Mouse (Mus musculus) liver, postnatal 0 days (tissue): ENCODE measurements around the gene Dnttip2. TPM values are rescaled to one million over a fixed set of nuclear protein-coding genes. Genes with fewer than 3 reads are reported as not detected.

ENCODE experiments used
- ATAC-seq: fragments of 200-750 bp; cut with Nextera tagmentation; 2 replicates; pipeline ENCODE4 v1.8.0; 2017; ENCODE audit warnings: mild to moderate bottlenecking, moderate library complexity
- DNase-seq: peaks from one replicate; pipeline ENCODE4 v3.0.0-alpha.2; 2016
- H3K27ac ChIP-seq: fragments of 300-500 bp; sonication (generic); 2 replicates; pipeline ENCODE4 v1.5.1; 2014; ENCODE audit warnings: antibody characterized with exemption, moderate library complexity, mild to moderate bottlenecking, low read depth
- H3K27me3 ChIP-seq: fragments of 300-500 bp; sonication (generic); 2 replicates; pipeline ENCODE4 v1.6.1; 2014; ENCODE audit warnings: low read length, control low read depth, mixed read lengths; ENCODE audit not compliant: insufficient read depth
- H3K36me3 ChIP-seq: fragments of 300-500 bp; sonication (generic); replicated peaks from 2 replicates; pipeline ENCODE4 v1.6.1; 2014; ENCODE audit warnings: mild to moderate bottlenecking, control low read depth, low read length, moderate library complexity, mixed read lengths; ENCODE audit not compliant: insufficient read depth
- H3K4me1 ChIP-seq: fragments of 300-500 bp; sonication (generic); 2 replicates; pipeline ENCODE4 v1.6.1; 2014; ENCODE audit warnings: antibody characterized with exemption, mild to moderate bottlenecking, control low read depth; ENCODE audit not compliant: insufficient read depth
- H3K4me2 ChIP-seq: fragments of 300-500 bp; sonication (generic); 2 replicates; pipeline ENCODE4 v1.6.1; 2014; ENCODE audit warnings: low read depth, mild to moderate bottlenecking, low read length, moderate library complexity, mixed read lengths
- H3K4me3 ChIP-seq: fragments of 300-500 bp; sonication (generic); 2 replicates; pipeline ENCODE4 v1.5.1; 2014; ENCODE audit warnings: low read depth, low read length
- H3K9ac ChIP-seq: fragments of 300-500 bp; sonication (generic); replicated peaks from 2 replicates; pipeline ENCODE4 v1.6.1; 2014; ENCODE audit warnings: mild to moderate bottlenecking, moderate library complexity
- H3K9me3 ChIP-seq: fragments of 300-500 bp; sonication (generic); 2 replicates; pipeline ENCODE4 v1.6.1; 2016; ENCODE audit warnings: mild to moderate bottlenecking, control low read depth, low read length, mixed read lengths
- CTCF ChIP-seq: sonication (generic); IDR thresholded peaks from 2 replicates; pipeline ENCODE4 v1.5.1; 2016; ENCODE audit warnings: antibody characterized with exemption, low read depth
- EP300 ChIP-seq: IDR thresholded peaks from 2 replicates; pipeline ENCODE4 v1.6.1; 2016; ENCODE audit warnings: antibody characterized with exemption, low read depth, mild to moderate bottlenecking
- WGBS: fragments of 180-500 bp; shearing (Covaris S2); extraction: QIAGEN DNeasy Blood & Tissue Kit; methylation state at CpG from one replicate; pipeline ENCODE4 v1.1.7; 2014; ENCODE audit not compliant: insufficient replicate concordance; 5-methylcytosine and 5-hydroxymethylcytosine counted together
- polyA plus RNA-seq: library from polyadenylated mRNA; unstranded; fragments of >200 nt; fragmentation: Nextera tagmentation; extraction: Ambion mirVana; gene quantifications from 2 replicates; pipeline ENCODE4 v1.2.1, GENCODE M21; 2015

The Dnttip2 gene
- polyA plus RNA-seq, 1 experiment from 2014 or later: 25.3 TPM

GRCm38 (mm10) chr3:122245215-122245877, 28.8 kb upstream of the Dnttip2 start, which contains the start of gene Gclm:
Gclm (plus strand) TSS chr3:122245557.
- Histone ChIP-seq H3K9ac (peak within 1 kb of the TSS; percentile 97), H3K4me2 (peak within 1 kb of the TSS; percentile 67), H3K36me3 (peaks cover 5% of the 10 kb centered on the region; the same call in 1 of the 2 replicates), H3K27me3 (no peaks in the 10 kb centered on the region), H3K4me1 (peaks cover 29% of the 10 kb centered on the region), H3K4me3 (peak within 1 kb of the TSS; percentile 87), H3K9me3 (no peaks in the 10 kb centered on the region), H3K27ac (peak within 1 kb of the TSS; percentile 99)
- DNase-seq: peak; percentile 93
- ATAC-seq: peak; percentile 89
- under 1% methylated on average over 67 of the region's 90 CpGs for WGBS
- TF ChIP-seq CTCF (peak; percentile 46), EP300 (peak; percentile 54; the same call in 1 of the 2 replicates)

GRCm38 (mm10) chr3:122245878-122246332, 28.3 kb upstream of the Dnttip2 start:
- Histone ChIP-seq H3K9me3 (no peaks in the 10 kb centered on the region), H3K4me2 (peak overlapping the region; percentile 65), H3K27me3 (no peaks in the 10 kb centered on the region), H3K4me3 (peak overlapping the region; percentile 87), H3K9ac (peak overlapping the region; percentile 97), H3K36me3 (peaks cover 5% of the 10 kb centered on the region; the same call in 1 of the 2 replicates), H3K27ac (peak overlapping the region; percentile 99), H3K4me1 (peaks cover 34% of the 10 kb centered on the region)
- under 1% methylated on average over 50 of the region's 50 CpGs for WGBS
- TF ChIP-seq EP300 (no peak), CTCF (peak; percentile 50)
- DNase-seq (peak; percentile 72), ATAC-seq (peak; percentile 14)

GRCm38 (mm10) chr3:122246406-122246805, 27.8 kb upstream of the Dnttip2 start:
- Histone ChIP-seq H3K4me1 (peaks cover 38% of the 10 kb centered on the region), H3K27me3 (no peaks in the 10 kb centered on the region), H3K4me2 (peak overlapping the region; percentile 65), H3K9me3 (no peaks in the 10 kb centered on the region), H3K36me3 (peaks cover 7% of the 10 kb centered on the region), H3K9ac (peak overlapping the region; percentile 97), H3K4me3 (peak overlapping the region; percentile 87), H3K27ac (peak overlapping the region; percentile 99)
- peak; percentile 25 for DNase-seq
- WGBS: 17% methylated on average over 6 of the region's 6 CpGs
- TF ChIP-seq EP300: no peak
- no peak for TF ChIP-seq CTCF
- ATAC-seq: no peak

- H3K4me1 ChIP-seq: peaks cover 41% of the 10 kb centered on the region
- H3K27ac ChIP-seq: peak overlapping the region; percentile 99
- WGBS: 27% methylated on average over 12 of the region's 12 CpGs
- peak overlapping the region; percentile 65 for H3K4me2 ChIP-seq
- ATAC-seq (peak; percentile 51), DNase-seq (peak; percentile 74)
- peak overlapping the region; percentile 97 for H3K9ac ChIP-seq
- TF ChIP-seq CTCF: no peak
- peak; percentile 82 for TF ChIP-seq EP300
- no peaks in the 10 kb centered on the region for H3K9me3 ChIP-seq
- peak overlapping the region; percentile 87 for H3K4me3 ChIP-seq
- H3K36me3 ChIP-seq: peaks cover 10% of the 10 kb centered on the region
- H3K27me3 ChIP-seq: no peaks in the 10 kb centered on the region
Measured at GRCm38 (mm10) chr3:122246986-122247767, 27.0 kb upstream of the Dnttip2 start.

GRCm38 (mm10) chr3:122247768-122248100, 26.5 kb upstream of the Dnttip2 start:
- H3K27ac ChIP-seq: peak overlapping the region; percentile 99
- WGBS: 57% methylated on average over 2 of the region's 2 CpGs
- DNase-seq: peak; percentile 38
- peak overlapping the region; percentile 65 for H3K4me2 ChIP-seq
- H3K4me1 ChIP-seq: peaks cover 39% of the 10 kb centered on the region
- H3K9me3 ChIP-seq: no peaks in the 10 kb centered on the region
- TF ChIP-seq CTCF (no peak), EP300 (no peak; the same call in 1 of the 2 replicates)
- H3K4me3 ChIP-seq: peak overlapping the region; percentile 87
- peak overlapping the region; percentile 97 for H3K9ac ChIP-seq
- H3K27me3 ChIP-seq: no peaks in the 10 kb centered on the region
- peak; percentile 35 for ATAC-seq
- peaks cover 10% of the 10 kb centered on the region for H3K36me3 ChIP-seq
